Mouse (Mus musculus) C2C12 (cell line): ENCODE results near the gene Ecel1. TPM values are rescaled to one million over a fixed set of nuclear protein-coding genes. Genes with fewer than 3 reads are reported as not detected.

Experiments
- H3K27me3 ChIP-seq: one replicate; pipeline ENCODE4 v1.6.1; 2011; ENCODE audit not compliant: control insufficient read depth, insufficient read depth, insufficient read length
- H3K36me3 ChIP-seq: one replicate; pipeline ENCODE4 v1.6.1; 2011; ENCODE audit not compliant: control insufficient read depth, insufficient read depth
- H3K4me3 ChIP-seq: one replicate; pipeline ENCODE4 v1.5.1; 2011; ENCODE audit warnings: mild to moderate bottlenecking, control low read depth; ENCODE audit not compliant: poor library complexity, insufficient read depth, severe bottlenecking
- H3K79me2 ChIP-seq: one replicate; pipeline ENCODE4 v1.6.1; 2011; ENCODE audit not compliant: control insufficient read depth, insufficient read depth
- H3K79me3 ChIP-seq: one replicate; pipeline ENCODE4 v1.6.1; 2011; ENCODE audit warnings: low read depth, control low read depth
- H3ac ChIP-seq: one replicate; pipeline ENCODE3; 2011; ENCODE audit warnings: low read depth; ENCODE audit not compliant: control insufficient read depth, insufficient read length
- CEBPB ChIP-seq: IDR thresholded peaks from one replicate; pipeline ENCODE4 v1.6.1; 2011; ENCODE audit warnings: low read depth, mild to moderate bottlenecking, control low read depth, moderate library complexity
- CTCF ChIP-seq: IDR thresholded peaks from one replicate; pipeline ENCODE4 v1.5.1; 2011; ENCODE audit not compliant: control insufficient read depth, insufficient read depth, insufficient read length
- FOSL1 ChIP-seq: IDR thresholded peaks from one replicate; pipeline ENCODE4 v1.8.0; 2011; ENCODE audit warnings: mild to moderate bottlenecking, low read length; ENCODE audit not compliant: poor library complexity, insufficient read depth, severe bottlenecking
- MAX ChIP-seq: IDR thresholded peaks from one replicate; pipeline ENCODE4 v1.6.1; 2011; ENCODE audit warnings: mild to moderate bottlenecking, control low read depth
- MYOD1 ChIP-seq: IDR thresholded peaks from one replicate; pipeline ENCODE4 v1.6.1; 2011; ENCODE audit warnings: low read depth; ENCODE audit not compliant: control insufficient read depth, insufficient read length
- MYOG ChIP-seq: IDR thresholded peaks from one replicate; pipeline ENCODE4 v1.6.1; 2011; ENCODE audit not compliant: control insufficient read depth, insufficient read length; ENCODE audit errors: extremely low read depth
- USF1 ChIP-seq: IDR thresholded peaks from one replicate; pipeline ENCODE4 v1.6.1; 2011; ENCODE audit warnings: low read depth, mild to moderate bottlenecking, control low read depth, moderate library complexity
- polyA plus RNA-seq: library from polyadenylated mRNA; unstranded; fragments of >200 nt; fragmentation: generic; extraction: Trizol; gene quantifications from one replicate; pipeline ENCODE4 v1.2.1, GENCODE M21; 2012; ENCODE audit warnings: missing spikeins

Gene Ecel1
- polyA plus RNA-seq, 1 experiment, result 0.07 TPM

- Histone ChIP-seq H3ac (no peak overlapping the region), H3K79me2 (no peaks in the 10 kb centered on the region), H3K36me3 (no peaks in the 10 kb centered on the region), H3K4me3 (no peak overlapping the region), H3K79me3 (no peaks in the 10 kb centered on the region), H3K27me3 (peaks cover 38% of the 10 kb centered on the region)
- TF ChIP-seq MAX (no peak), CEBPB (no peak), FOSL1 (no peak), USF1 (no peak), MYOD1 (no peak), MYOG (no peak), CTCF (no peak)
These were observed 3.1 kb upstream of the Ecel1 start for GRCm38 (mm10) chr1:87159396-87159795.

GRCm38 (mm10) chr1:87155531-87156198, 656 bp downstream of the Ecel1 start:
- Histone ChIP-seq H3K79me3 (no peaks in the 10 kb centered on the region), H3ac (no peak overlapping the region), H3K36me3 (no peaks in the 10 kb centered on the region), H3K79me2 (no peaks in the 10 kb centered on the region), H3K4me3 (no peak overlapping the region), H3K27me3 (peaks cover 66% of the 10 kb centered on the region)
- TF ChIP-seq USF1, result no peak
- no peak for TF ChIP-seq MYOD1
- TF ChIP-seq CTCF, result no peak
- no peak for TF ChIP-seq CEBPB
- TF ChIP-seq MAX, result no peak
- no peak for TF ChIP-seq MYOG
- no peak for TF ChIP-seq FOSL1

- no peak for TF ChIP-seq CTCF
- no peak for TF ChIP-seq MYOG
- no peak for TF ChIP-seq CEBPB
- no peak for TF ChIP-seq USF1
- no peak for TF ChIP-seq MYOD1
- TF ChIP-seq MAX, result no peak
- no peak for TF ChIP-seq FOSL1
- Histone ChIP-seq H3K4me3 (no peak overlapping the region), H3K36me3 (no peaks in the 10 kb centered on the region), H3K27me3 (peaks cover 67% of the 10 kb centered on the region), H3K79me3 (no peaks in the 10 kb centered on the region), H3K79me2 (no peaks in the 10 kb centered on the region), H3ac (no peak overlapping the region)
These were observed 1.7 kb downstream of the Ecel1 start for GRCm38 (mm10) chr1:87154501-87155120.

GRCm38 (mm10) chr1:87153776-87154500, 2.4 kb downstream of the Ecel1 start:
- no peak overlapping the region for H3K4me3 ChIP-seq
- H3ac ChIP-seq, result no peak overlapping the region
- no peaks in the 10 kb centered on the region for H3K36me3 ChIP-seq
- TF ChIP-seq MAX (no peak), CEBPB (no peak), MYOG (no peak), CTCF (no peak), USF1 (no peak), FOSL1 (no peak), MYOD1 (no peak)
- H3K79me2 ChIP-seq, result no peaks in the 10 kb centered on the region
- H3K79me3 ChIP-seq, result no peaks in the 10 kb centered on the region
- peaks cover 67% of the 10 kb centered on the region for H3K27me3 ChIP-seq

GRCm38 (mm10) chr1:87151286-87151685, 5.0 kb downstream of the Ecel1 start:
- TF ChIP-seq CTCF (no peak), MYOD1 (no peak), MYOG (no peak), MAX (no peak), CEBPB (no peak)
- Histone ChIP-seq H3K36me3 (no peaks in the 10 kb centered on the region), H3K4me3 (no peak overlapping the region), H3K79me2 (no peaks in the 10 kb centered on the region), H3K27me3 (peaks cover 64% of the 10 kb centered on the region), H3K79me3 (no peaks in the 10 kb centered on the region), H3ac (no peak overlapping the region)

GRCm38 (mm10) chr1:87149422-87149821, 6.9 kb downstream of the Ecel1 start:
- no peak for TF ChIP-seq CTCF
- no peak for TF ChIP-seq MAX
- no peak for TF ChIP-seq FOSL1
- no peak for TF ChIP-seq USF1
- no peak for TF ChIP-seq MYOG
- no peak for TF ChIP-seq MYOD1
- TF ChIP-seq CEBPB, result no peak
- Histone ChIP-seq H3K4me3 (no peak overlapping the region), H3K36me3 (no peaks in the 10 kb centered on the region), H3K79me2 (no peaks in the 10 kb centered on the region), H3ac (no peak overlapping the region), H3K27me3 (peaks cover 45% of the 10 kb centered on the region), H3K79me3 (no peaks in the 10 kb centered on the region)
